20 mouse cellular contexts compared by ENCODE assay signal in genomic region chr16:20557381-20557780, GRCm38 (mm10). TPM values are rescaled to one million over a fixed set of nuclear protein-coding genes. Genes with fewer than 3 reads are reported as not detected.
A peak's percentile ranks its signal among the peaks of the same experiment; 100 is the strongest.
DNase-seq lines count a peak whose midpoint lies in the region; ATAC-seq and TF ChIP-seq lines count a peak whose summit lies in the region.
"Had no signal": no experiment of that assay in that cellular context is flagged by ENCODE, and none has a peak within 500 bp of the region (broad histone marks: within the 10 kb centered on the region; RNA-seq: fewer than 3 reads in every experiment).

No protein-coding gene starts in this region.

- no peaks in the 10 kb centered on the region for H3K4me1 ChIP-seq in intestine, postnatal 0 days (replicated peaks; ENCODE audit: control insufficient read depth, insufficient read depth, low read length)
- no peaks in the 10 kb centered on the region for H3K4me1 ChIP-seq in intestine, embryonic 16.5 days (ENCODE audit: control insufficient read depth, insufficient read depth, low read length)
- H3K4me1 ChIP-seq: embryonic facial prominence, embryonic 10.5 days; embryonic facial prominence, embryonic 12.5 days; forebrain, embryonic 13.5 days; forebrain, embryonic 15.5 days had no signal

- H3K27me3 ChIP-seq in intestine, postnatal 0 days (replicated peaks; ENCODE audit: control insufficient read depth, insufficient read depth, low read length): no peaks in the 10 kb centered on the region
- no peaks in the 10 kb centered on the region for H3K27me3 ChIP-seq in intestine, embryonic 16.5 days (replicated peaks; ENCODE audit: control insufficient read depth, insufficient read depth, low read length)
- H3K27me3 ChIP-seq: embryonic facial prominence, embryonic 12.5 days; forebrain, embryonic 13.5 days; forebrain, embryonic 15.5 days; Patski had no signal

- H3K9me3 ChIP-seq in intestine, postnatal 0 days (ENCODE audit: control insufficient read depth): no peaks in the 10 kb centered on the region
- no peaks in the 10 kb centered on the region for H3K9me3 ChIP-seq in intestine, embryonic 16.5 days (ENCODE audit: control insufficient read depth, low read length)
- H3K9me3 ChIP-seq: embryonic facial prominence, embryonic 10.5 days; embryonic facial prominence, embryonic 12.5 days; forebrain, embryonic 13.5 days; forebrain, embryonic 15.5 days; G1E had no signal

- DNase-seq in R1 (ENCODE audit: low read depth, low spot score): peak; percentile 67
- DNase-seq in adrenal gland, postnatal 25 days: no peak
- DNase-seq: adrenal gland, postnatal 10 days; adrenal gland, postnatal 36 days; cerebellum, adult 11-12 months; cerebellum, adult 2 months; cerebellum, adult 9-10 months; cerebellum, postnatal 10 days; cerebellum, postnatal 25 days; forebrain, postnatal 0 days had no signal

- H3K4me3 ChIP-seq in intestine, postnatal 0 days (ENCODE audit: low read depth, low read length): no peak overlapping the region
- H3K4me3 ChIP-seq in intestine, embryonic 16.5 days (ENCODE audit: low read length): no peak overlapping the region
- H3K4me3 ChIP-seq: embryonic facial prominence, embryonic 10.5 days; embryonic facial prominence, embryonic 12.5 days; forebrain, embryonic 13.5 days; forebrain, embryonic 15.5 days had no signal

- H3K36me3 ChIP-seq in intestine, postnatal 0 days (ENCODE audit: control insufficient read depth, insufficient read depth): peaks cover 69% of the 10 kb centered on the region
- H3K36me3 ChIP-seq in intestine, embryonic 16.5 days (ENCODE audit: control insufficient read depth, insufficient read depth, low read length): peaks cover 22% of the 10 kb centered on the region

- no peak overlapping the region for H3K27ac ChIP-seq in intestine, postnatal 0 days (ENCODE audit: low read depth, low read length)
- H3K27ac ChIP-seq in intestine, embryonic 16.5 days (ENCODE audit: low read length): no peak overlapping the region
- H3K27ac ChIP-seq: embryonic facial prominence, embryonic 10.5 days; embryonic facial prominence, embryonic 12.5 days; forebrain, embryonic 13.5 days; forebrain, embryonic 15.5 days had no signal

- no peak overlapping the region for H3K4me2 ChIP-seq in intestine, postnatal 0 days (replicated peaks; ENCODE audit: low read depth)
- H3K4me2 ChIP-seq in intestine, embryonic 16.5 days (ENCODE audit: low read depth, low read length): no peak overlapping the region
- H3K4me2 ChIP-seq: embryonic facial prominence, embryonic 12.5 days; forebrain, embryonic 13.5 days; forebrain, embryonic 15.5 days had no signal

- 51% methylated on average over 7 of the region's 7 CpGs for whole genome bisulfite sequencing in intestine, postnatal 0 days
- 57% methylated on average over 7 of the region's 7 CpGs for WGBS in intestine, embryonic 16.5 days

- no peak for TF ChIP-seq CTCF in intestine, postnatal 0 days (IDR thresholded peaks at IDR 0.05; ENCODE audit: low read depth)

- H3K9ac ChIP-seq in intestine, postnatal 0 days (ENCODE audit: low read depth, low read length): no peak overlapping the region
- no peak overlapping the region for H3K9ac ChIP-seq in intestine, embryonic 16.5 days (ENCODE audit: low read depth, low read length)
- H3K9ac ChIP-seq: embryonic facial prominence, embryonic 12.5 days; forebrain, embryonic 13.5 days; forebrain, embryonic 15.5 days; forebrain, postnatal 0 days had no signal

- peak; percentile 28; the same call in 1 of the 2 replicates for ATAC-seq in intestine, postnatal 0 days
- ATAC-seq in intestine, embryonic 16.5 days: no peak
- ATAC-seq in granulocyte monocyte progenitor cell, adult 5-6 weeks (replicated peaks; ENCODE audit: poor library complexity, severe bottlenecking): no peak
- ATAC-seq: activated CD4-positive, CD25-positive, alpha-beta regulatory T cell, adult 4 months; forebrain, embryonic 13.5 days; forebrain, embryonic 15.5 days; forebrain, postnatal 0 days; Patski had no signal

RNA-seq across cellular contexts. Expression of gene Abcf3, which starts 9.0 kb away (rescaled TPM):
- 47.0 and 64.3 TPM in 2 replicates for polyA plus RNA-seq in intestine, postnatal 0 days (2015; fragmentation: Nextera tagmentation; extraction: Ambion mirVana)
- 64.8 and 67.7 TPM in 2 replicates for polyA plus RNA-seq in intestine, embryonic 16.5 days (2015; fragmentation: Nextera tagmentation; extraction: Ambion mirVana)
- 33.0 and 42.3 TPM in 2 replicates for total RNA-seq in granulocyte monocyte progenitor cell, adult 5-6 weeks (2014; fragmentation: Nextera tagmentation)
- total RNA-seq in granulocyte monocyte progenitor cell, adult 5-6 weeks (2017): 55.1 and 96.9 TPM in 2 replicates
- 87.3 and 101 TPM in 2 replicates for total RNA-seq in adrenal gland, postnatal 25 days (2021)

RNA-seq across cellular contexts. Expression of gene Ap2m1, which starts 22.1 kb away (rescaled TPM):
- polyA plus RNA-seq in intestine, postnatal 0 days (2015; fragmentation: Nextera tagmentation; extraction: Ambion mirVana): 411 and 423 TPM in 2 replicates
- polyA plus RNA-seq in intestine, embryonic 16.5 days (2015; fragmentation: Nextera tagmentation; extraction: Ambion mirVana): 679 and 681 TPM in 2 replicates
- 206 and 247 TPM in 2 replicates for total RNA-seq in granulocyte monocyte progenitor cell, adult 5-6 weeks (2014; fragmentation: Nextera tagmentation)
- 175 and 225 TPM in 2 replicates for total RNA-seq in granulocyte monocyte progenitor cell, adult 5-6 weeks (2017)
- 291 and 310 TPM in 2 replicates for total RNA-seq in adrenal gland, postnatal 25 days (2021)

RNA-seq across cellular contexts. Expression of gene Vwa5b2, which starts 31.9 kb away (rescaled TPM):
- polyA plus RNA-seq in intestine, postnatal 0 days (2015; fragmentation: Nextera tagmentation; extraction: Ambion mirVana): 1.7 and 2.0 TPM in 2 replicates
- 5.5 and 5.6 TPM in 2 replicates for polyA plus RNA-seq in intestine, embryonic 16.5 days (2015; fragmentation: Nextera tagmentation; extraction: Ambion mirVana)
- not detected in 2 replicates for total RNA-seq in granulocyte monocyte progenitor cell, adult 5-6 weeks (2014; fragmentation: Nextera tagmentation)
- not detected in 2 replicates for total RNA-seq in granulocyte monocyte progenitor cell, adult 5-6 weeks (2017)
- total RNA-seq in adrenal gland, postnatal 25 days (2021): 1.5 TPM in 1 of 2 replicates, not detected in the other
- total RNA-seq: G1E had no signal

RNA-seq across cellular contexts. Expression of gene Dvl3, which starts 40.6 kb away (rescaled TPM):
- polyA plus RNA-seq in intestine, postnatal 0 days (2015; fragmentation: Nextera tagmentation; extraction: Ambion mirVana): 11.5 and 13.7 TPM in 2 replicates
- polyA plus RNA-seq in intestine, embryonic 16.5 days (2015; fragmentation: Nextera tagmentation; extraction: Ambion mirVana): 15.7 and 18.5 TPM in 2 replicates
- 26.4 and 30.7 TPM in 2 replicates for total RNA-seq in granulocyte monocyte progenitor cell, adult 5-6 weeks (2014; fragmentation: Nextera tagmentation)
- 2.0 and 2.3 TPM in 2 replicates for total RNA-seq in granulocyte monocyte progenitor cell, adult 5-6 weeks (2017)
- total RNA-seq in adrenal gland, postnatal 25 days (2021): 43.9 and 46.2 TPM in 2 replicates

RNA-seq across cellular contexts. Expression of gene Eef1akmt4, which starts 54.0 kb away (rescaled TPM):
- polyA plus RNA-seq in intestine, postnatal 0 days (2015; fragmentation: Nextera tagmentation; extraction: Ambion mirVana): 17.8 and 18.0 TPM in 2 replicates
- 31.7 and 34.7 TPM in 2 replicates for polyA plus RNA-seq in intestine, embryonic 16.5 days (2015; fragmentation: Nextera tagmentation; extraction: Ambion mirVana)
- total RNA-seq in granulocyte monocyte progenitor cell, adult 5-6 weeks (2014; fragmentation: Nextera tagmentation): 34.5 and 65.8 TPM in 2 replicates
- 12.4 and 15.5 TPM in 2 replicates for total RNA-seq in granulocyte monocyte progenitor cell, adult 5-6 weeks (2017)
- 7.2 and 9.1 TPM in 2 replicates for total RNA-seq in adrenal gland, postnatal 25 days (2021)
